Mouse (Mus musculus) stomach, postnatal 0 days (tissue): ENCODE measurements around the gene Plxna4.

Source experiments
- CTCF ChIP-seq: IDR thresholded peaks from 2 replicates; pipeline ENCODE4 v1.5.1; 2016; ENCODE audit warnings: antibody characterized with exemption, low read depth, mild to moderate bottlenecking, moderate library complexity
- EP300 ChIP-seq: optimal IDR thresholded peaks from 2 replicates; pipeline ENCODE3; 2016; ENCODE audit warnings: antibody characterized with exemption

- TF ChIP-seq CTCF (no peak), EP300 (no peak)
Observed at GRCm38 (mm10) chr6:32510491-32510890, 77.5 kb downstream of the Plxna4 start.
